Mouse (Mus musculus) lung, postnatal 0 days (tissue): ENCODE measurements at regions not wholly inside any gene's neighbourhood (a gene's known extent, or its start where the extent isn't known, plus 50 kb on each side); places are given as distances from the start of the nearest gene placed in this dataset.

ENCODE experiments used
- CTCF ChIP-seq: IDR thresholded peaks from 2 replicates; pipeline ENCODE4 v1.5.1; 2016; ENCODE audit warnings: antibody characterized with exemption, mild to moderate bottlenecking
- EP300 ChIP-seq: IDR thresholded peaks from 2 replicates; pipeline ENCODE4 v1.6.1; 2016; ENCODE audit warnings: antibody characterized with exemption, mild to moderate bottlenecking, control low read depth

- no peak for TF ChIP-seq EP300
- no peak for TF ChIP-seq CTCF
These were observed 208.7 kb upstream of the Cxcl12 start for GRCm38 (mm10) chr6:116959611-116960010.
